Comparison of ENCODE assay signal across 8 mouse cellular contexts in the genomic region with DNA sequence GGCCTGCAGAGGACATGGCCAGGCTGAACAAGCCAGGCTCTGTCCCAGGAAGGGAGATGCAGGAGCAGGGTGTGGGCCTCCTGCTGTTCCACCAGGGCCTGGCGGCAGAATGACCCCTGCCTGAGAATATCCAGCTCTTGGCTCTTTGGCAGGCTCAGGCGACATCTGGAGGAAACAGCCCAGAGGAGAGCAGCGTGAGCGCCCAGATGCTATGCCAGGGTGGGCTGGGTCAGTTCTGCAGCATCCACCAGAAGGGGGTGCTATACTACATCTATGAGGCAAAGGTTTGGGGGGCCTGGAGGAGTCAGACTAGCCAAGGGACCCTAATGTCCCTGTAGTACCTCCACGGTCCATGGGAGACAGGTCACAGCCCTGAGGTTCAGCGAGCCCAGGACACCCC. TPM values are rescaled to one million over a fixed set of nuclear protein-coding genes. Genes with fewer than 3 reads are reported as not detected.
DNase-seq lines count a peak whose midpoint lies in the region; ATAC-seq lines count a peak whose summit lies in the region.

No protein-coding gene starts in this region.

- H3K36me3 ChIP-seq in embryonic facial prominence, embryonic 13.5 days = peaks cover 98% of the 10 kb centered on the region
- H3K36me3 ChIP-seq in midbrain, embryonic 12.5 days = peaks cover 81% of the 10 kb centered on the region

- no peak overlapping the region; the same call in 1 of the 2 replicates for H3K27ac ChIP-seq in embryonic facial prominence, embryonic 13.5 days
- peak overlapping the region; percentile 83 for H3K27ac ChIP-seq in midbrain, embryonic 12.5 days (replicated peaks)

- H3K9ac ChIP-seq in embryonic facial prominence, embryonic 13.5 days = peak overlapping the region; percentile 8; the same call in 1 of the 2 replicates
- 0 out of 2 replicates have a peak overlapping the region, but pooled peaks have one; percentile 12 for H3K9ac ChIP-seq in midbrain, embryonic 12.5 days (replicated peaks)

- DNase-seq in 416B (ENCODE audit: low read depth) = peak; percentile 44
- peak; percentile 44 to 63 for DNase-seq in CD8-positive naive resting alpha-beta T cell, adult 2 months (ENCODE audit: low read depth in 2 of 2, low spot score in 2 of 2)
- DNase-seq in heart, postnatal 14 days = peak; percentile 60 to 79
- peak; percentile 63 to 78 for DNase-seq in kidney, postnatal 4 days
- peak; percentile 78 for DNase-seq in thymus, postnatal 4 days
- DNase-seq in ovary, adult 18-20 months (ENCODE audit: low spot score) = no peak

- no peak overlapping the region for H3K4me3 ChIP-seq in embryonic facial prominence, embryonic 13.5 days
- no peak overlapping the region for H3K4me3 ChIP-seq in midbrain, embryonic 12.5 days

- peaks cover 42% of the 10 kb centered on the region for H3K4me1 ChIP-seq in embryonic facial prominence, embryonic 13.5 days
- peaks cover 29% of the 10 kb centered on the region for H3K4me1 ChIP-seq in midbrain, embryonic 12.5 days

- no peak for ATAC-seq in embryonic facial prominence, embryonic 13.5 days (ENCODE audit: insufficient number of reproducible peaks, insufficient read depth, low FRiP score, low TSS enrichment, low read depth)
- ATAC-seq in midbrain, embryonic 12.5 days (ENCODE audit: low FRiP score, low read depth) = no peak

- intact Hi-C loops in heart, postnatal 14 days (cut with DNase I) = loop anchor here (2.0 kb wide), 1 partner anchor 66 kb away; no protein-coding TSS in a partner anchor

- H3K27me3 ChIP-seq in embryonic facial prominence, embryonic 13.5 days = no peaks in the 10 kb centered on the region
- H3K27me3 ChIP-seq in midbrain, embryonic 12.5 days = no peaks in the 10 kb centered on the region

- 38% methylated on average over 6 of the region's 6 CpGs for WGBS in embryonic facial prominence, embryonic 13.5 days
- WGBS in midbrain, embryonic 12.5 days = 39% methylated on average over 6 of the region's 6 CpGs

- no peak overlapping the region for H3K4me2 ChIP-seq in embryonic facial prominence, embryonic 13.5 days
- no peak overlapping the region for H3K4me2 ChIP-seq in midbrain, embryonic 12.5 days (replicated peaks)

- no peaks in the 10 kb centered on the region for H3K9me3 ChIP-seq in embryonic facial prominence, embryonic 13.5 days
- no peaks in the 10 kb centered on the region for H3K9me3 ChIP-seq in midbrain, embryonic 12.5 days

RNA-seq across cellular contexts. Expression of a gene that starts 12.0 kb away (rescaled TPM):
- polyA plus RNA-seq in embryonic facial prominence, embryonic 13.5 days (2015; fragmentation: Nextera tagmentation; extraction: Ambion mirVana) = 25.2 and 30.6 TPM in 2 replicates
- 10 to 100 TPM; 10.7 to 12.7 TPM for total RNA-seq in heart, postnatal 14 days (2021)
- 93.7 and 96.3 TPM in 2 replicates for polyA plus RNA-seq in midbrain, embryonic 12.5 days (2016; fragmentation: Nextera tagmentation; extraction: Ambion mirVana)

RNA-seq across cellular contexts. Expression of a gene that starts 38.1 kb away (rescaled TPM):
- polyA plus RNA-seq in embryonic facial prominence, embryonic 13.5 days (2015; fragmentation: Nextera tagmentation; extraction: Ambion mirVana) = 56.9 and 57.1 TPM in 2 replicates
- total RNA-seq in heart, postnatal 14 days (2021) = 10 to 100 TPM; 19.9 to 20.3 TPM
- polyA plus RNA-seq in midbrain, embryonic 12.5 days (2016; fragmentation: Nextera tagmentation; extraction: Ambion mirVana) = 88.4 and 91.0 TPM in 2 replicates
